Comparison of ENCODE assay signal across 8 mouse cellular contexts in genomic region chr7:59228045-59228865, GRCm38 (mm10). TPM values are rescaled to one million over a fixed set of nuclear protein-coding genes. Genes with fewer than 3 reads are reported as not detected.
DNase-seq lines count a peak whose midpoint lies in the region; ATAC-seq and TF ChIP-seq lines count a peak whose summit lies in the region.

TSS of gene Ube3a (plus strand) at chr7:59228750.

- ATAC-seq in common myeloid progenitor, adult 5-6 weeks (replicated peaks; ENCODE audit: low read depth, poor library complexity, severe bottlenecking), result peak; percentile 89
- ATAC-seq in hindbrain, postnatal 0 days, result peak; percentile 98
- ATAC-seq in megakaryocyte, adult 5-6 weeks (ENCODE audit: poor library complexity, severe bottlenecking), result peak; percentile 89

- intact Hi-C loops in gastrocnemius, adult 2 months (cut with DNase I), result no loop called here
- intact Hi-C loops in left cerebral cortex, adult 2 months (cut with DNase I), result loop anchor here (10.0 kb wide), 2 partner anchors 833 to 1723 kb away; no protein-coding TSS in a partner anchor

- H3K4me2 ChIP-seq in hindbrain, postnatal 0 days (ENCODE audit: low read depth, low read length), result peak within 1 kb of the TSS; percentile 70

- peak within 1 kb of the TSS; percentile 93 for H3K4me3 ChIP-seq in gastrocnemius, adult 2 months
- H3K4me3 ChIP-seq in hindbrain, postnatal 0 days (ENCODE audit: low read length), result peak within 1 kb of the TSS; percentile 83
- peak within 1 kb of the TSS; percentile 93 for H3K4me3 ChIP-seq in left cerebral cortex, adult 2 months

- H3K4me1 ChIP-seq in hindbrain, postnatal 0 days (ENCODE audit: insufficient read depth, low read length), result peaks cover 8% of the 10 kb centered on the region; the same call in 1 of the 2 replicates

- peak; percentile 98 for DNase-seq in ZHBTc4 (ENCODE audit: low read depth, low spot score)
- DNase-seq in gastrocnemius, adult 2 months, result peak; percentile 99
- DNase-seq in hindbrain, postnatal 0 days (ENCODE audit: low spot score), result peak; percentile 99
- DNase-seq in left cerebral cortex, adult 2 months (ENCODE audit: extremely low spot score in 1 of 2, low spot score in 2 of 2), result peak; percentile 98
- peak; percentile 96 to 97 for DNase-seq in right cerebral cortex, adult 2 months (ENCODE audit: low spot score in 2 of 2)
- DNase-seq in urinary bladder, postnatal 25 days (ENCODE audit: low spot score), result peak; percentile 95

- under 1% methylated on average over 49 of the region's 50 CpGs for WGBS in hindbrain, postnatal 0 days

- H3K27me3 ChIP-seq in hindbrain, postnatal 0 days (ENCODE audit: insufficient read depth, low read length), result no peaks in the 10 kb centered on the region

- H3K9me3 ChIP-seq in hindbrain, postnatal 0 days (ENCODE audit: low read length), result no peaks in the 10 kb centered on the region

- H3K36me3 ChIP-seq in hindbrain, postnatal 0 days (ENCODE audit: insufficient read depth, low read length), result no peaks in the 10 kb centered on the region

- H3K27ac ChIP-seq in gastrocnemius, adult 2 months, result peak within 1 kb of the TSS; percentile 95
- H3K27ac ChIP-seq in hindbrain, postnatal 0 days, result peak within 1 kb of the TSS; percentile 98
- H3K27ac ChIP-seq in left cerebral cortex, adult 2 months, result peak within 1 kb of the TSS; percentile 99

- TF ChIP-seq CTCF in gastrocnemius, adult 2 months (IDR thresholded peaks at IDR 0.05), result peak; percentile 16; the same call in 1 of the 2 replicates
- peak; percentile 41 for TF ChIP-seq CTCF in hindbrain, postnatal 0 days (IDR thresholded peaks at IDR 0.05; ENCODE audit: low read depth)
- TF ChIP-seq CTCF in left cerebral cortex, adult 2 months (IDR thresholded peaks at IDR 0.05), result no peak

- peak within 1 kb of the TSS; percentile 93 for H3K9ac ChIP-seq in hindbrain, postnatal 0 days (replicated peaks; ENCODE audit: low read length)

RNA-seq across cellular contexts. Expression of gene Ube3a, which starts in this region (rescaled TPM):
- 104 and 140 TPM in 2 replicates for total RNA-seq in common myeloid progenitor, adult 5-6 weeks (2017)
- total RNA-seq in gastrocnemius, adult 2 months (2021), result 100 to 1,000 TPM; 110 to 121 TPM
- total RNA-seq in hindbrain, postnatal 0 days (2014; rRNA removed), result 163 and 177 TPM in 2 replicates
- polyA plus RNA-seq in hindbrain, postnatal 0 days (2015; fragmentation: Nextera tagmentation; extraction: Ambion mirVana), result 147 and 150 TPM in 2 replicates
- total RNA-seq in left cerebral cortex, adult 2 months (2021), result 100 to 1,000 TPM; 133 to 134 TPM
- 37.9 and 46.5 TPM in 2 replicates for total RNA-seq in megakaryocyte, adult 5-6 weeks (2015)
- 51.1 and 80.3 TPM in 2 replicates for total RNA-seq in megakaryocyte, adult 5-6 weeks (2017)

Comparison
In these comparisons a context has a peak if more than half of its experiments do, and no peak if none do; other contexts are left out.
1. Peak in every context shown above with its lines: DNase-seq, ATAC-seq, H3K4me3 ChIP-seq and H3K27ac ChIP-seq.